Mouse (Mus musculus) spleen, adult 2 months (tissue): ENCODE results near the gene Cpox.

ENCODE experiments used
- CTCF ChIP-seq: fragments of 200-500 bp; IDR thresholded peaks from 2 replicates; pipeline ENCODE4 v1.5.1; 2011; ENCODE audit warnings: mild to moderate bottlenecking, inconsistent platforms; ENCODE audit not compliant: insufficient read depth, insufficient read length, insufficient replicate concordance; ENCODE audit errors: extremely low read depth
- POLR2A ChIP-seq: fragments of 200-500 bp; IDR thresholded peaks from 2 replicates; pipeline ENCODE4 v1.6.1; 2011; ENCODE audit warnings: low read depth, low read length, inconsistent platforms

DNA sequence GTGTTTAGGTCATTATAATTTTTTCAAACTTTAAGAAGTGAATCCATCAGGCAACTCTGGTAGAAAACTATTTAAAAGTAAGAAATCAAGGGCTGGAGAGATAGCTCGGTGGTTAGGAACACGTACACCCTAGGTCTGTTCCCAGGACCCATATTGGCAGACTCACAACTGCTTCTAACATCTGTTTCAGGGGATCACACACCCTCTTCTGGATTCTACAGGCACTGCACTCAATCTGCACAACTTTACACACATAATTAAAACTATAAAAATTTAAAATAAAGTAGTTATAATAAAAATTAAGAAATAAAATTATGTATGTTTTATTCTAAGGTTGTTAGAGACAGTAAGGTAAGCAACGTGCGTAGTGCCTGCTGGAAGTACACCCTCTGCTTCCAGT, 68.1 kb downstream of the Cpox start:
- TF ChIP-seq POLR2A (no peak), CTCF (no peak)
